Mouse (Mus musculus) brain, embryonic 14.5 days (tissue): ENCODE data around the gene H2afx.

ENCODE experiments used
- CTCF ChIP-seq: fragments of 200-500 bp; IDR thresholded peaks from 2 replicates; pipeline ENCODE4 v1.5.1; 2012; ENCODE audit warnings: inconsistent platforms, mild to moderate bottlenecking, moderate library complexity, borderline replicate concordance; ENCODE audit not compliant: insufficient read depth, insufficient read length; ENCODE audit errors: extremely low read depth
- POLR2A ChIP-seq: fragments of 200-500 bp; IDR thresholded peaks from 2 replicates; pipeline ENCODE4 v1.6.1; 2012; ENCODE audit warnings: mild to moderate bottlenecking, inconsistent platforms, borderline replicate concordance; ENCODE audit not compliant: poor library complexity, insufficient read depth, insufficient read length, severe bottlenecking; ENCODE audit errors: extremely low read depth

GRCm38 (mm10) chr9:44305466-44306079 lies 28.9 kb upstream of the H2afx start, which contains the start of gene Hinfp:
- TF ChIP-seq CTCF (no peak), POLR2A (peak; percentile 93; the same call in 1 of the 2 replicates)
